In the genomic region with DNA sequence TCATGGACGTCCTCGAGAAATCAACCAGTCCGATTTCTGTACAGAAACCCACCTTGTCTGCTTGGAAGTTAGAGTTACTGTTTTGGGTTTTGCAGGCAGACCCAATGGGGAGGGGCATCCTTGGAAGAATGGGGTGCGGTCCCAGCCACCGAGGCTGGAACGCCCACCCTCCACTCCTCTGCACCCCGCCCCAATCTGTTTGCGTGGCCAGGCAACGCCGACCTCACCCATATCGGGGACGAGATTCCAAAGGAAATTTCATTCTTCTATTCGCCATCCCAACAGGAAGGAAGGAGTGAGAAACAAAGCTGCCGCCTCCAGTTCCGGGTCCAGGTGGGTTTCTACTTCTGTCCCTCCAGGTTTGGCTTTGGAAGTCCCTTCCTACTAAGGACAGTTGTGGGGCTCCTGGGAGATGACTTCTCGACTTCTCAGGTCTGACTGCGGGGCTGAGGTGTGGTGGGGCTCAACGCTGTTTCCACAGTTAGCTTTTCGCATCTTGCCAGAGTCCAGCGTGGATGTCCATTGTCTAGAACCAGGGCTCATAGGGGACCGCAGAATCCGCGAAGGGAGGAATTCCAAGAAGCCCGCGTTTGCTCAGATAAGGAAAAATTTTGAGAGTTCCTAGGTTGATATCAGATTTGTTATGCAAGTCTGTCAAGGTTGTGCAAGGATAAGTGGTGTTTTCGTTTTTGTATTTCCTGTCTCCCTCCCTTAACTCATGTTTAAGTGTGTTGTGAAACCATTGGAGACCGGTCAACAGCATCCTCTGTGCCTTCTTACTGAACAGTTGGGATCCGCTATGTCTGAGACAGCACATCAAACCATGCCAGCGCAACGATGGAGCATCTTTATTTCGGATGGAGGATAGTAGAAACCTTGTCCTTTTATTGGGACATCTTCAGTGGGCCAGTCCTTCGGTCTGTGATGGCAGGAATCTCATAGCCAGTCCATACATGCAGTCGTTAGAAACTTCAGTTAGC, we compare ENCODE assay signal across 8 mouse cellular contexts. TPM values are rescaled to one million over a fixed set of nuclear protein-coding genes. Genes with fewer than 3 reads are reported as not detected.
DNase-seq lines count a peak whose midpoint lies in the region; ATAC-seq and TF ChIP-seq lines count a peak whose summit lies in the region.

Rnase4 (plus strand) TSS at position 157 of the 980 bp plus-strand sequence.
Ang (plus strand) TSS at position 230 of the 980 bp plus-strand sequence.

- H3K4me1 ChIP-seq in bone marrow macrophage, adult 2 months (ENCODE audit: control insufficient read depth, insufficient read depth, low read length): peaks cover 23% of the 10 kb centered on the region
- H3K4me1 ChIP-seq in forebrain, embryonic 14.5 days (ENCODE audit: control insufficient read depth, insufficient read depth, low read length): no peaks in the 10 kb centered on the region

- no peak for TF ChIP-seq POLR2A in bone marrow macrophage, adult 2 months (IDR thresholded peaks at IDR 0.05; ENCODE audit: borderline replicate concordance, low read depth, low read length)

- peak within 1 kb of the TSS; percentile 96 for H3K27ac ChIP-seq in bone marrow macrophage, adult 2 months (ENCODE audit: insufficient read depth, low read depth, low read length)
- H3K27ac ChIP-seq in forebrain, embryonic 14.5 days (ENCODE audit: low read depth, low read length): peak within 1 kb of the TSS; percentile 66

- no peaks in the 10 kb centered on the region for H3K36me3 ChIP-seq in forebrain, embryonic 14.5 days (ENCODE audit: control insufficient read depth, insufficient read depth, low read length)

- no peak for TF ChIP-seq CTCF in bone marrow macrophage, adult 2 months (IDR thresholded peaks at IDR 0.05; ENCODE audit: low read depth, low read length)

- ATAC-seq in forebrain, embryonic 14.5 days: 0 out of 2 replicates have a peak, but pooled peaks have one; percentile 11
- peak; percentile 15 for ATAC-seq in megakaryocyte progenitor cell, adult 5-6 weeks (replicated peaks; ENCODE audit: poor library complexity)

- 6% methylated on average over 33 of the region's 33 CpGs for WGBS in forebrain, embryonic 14.5 days

- H3K4me2 ChIP-seq in forebrain, embryonic 14.5 days (ENCODE audit: low read length): peak within 1 kb of the TSS; percentile 63

- H3K27me3 ChIP-seq in forebrain, embryonic 14.5 days (replicated peaks; ENCODE audit: control insufficient read depth, insufficient read depth, low read length): no peaks in the 10 kb centered on the region

- peak; percentile 58 for DNase-seq in embryo, embryonic 10 days (ENCODE audit: low spot score)
- no peak for DNase-seq in embryo, embryonic 9.5 days (ENCODE audit: extremely low spot score)
- peak; percentile 51 for DNase-seq in forebrain, embryonic 14.5 days (ENCODE audit: low spot score)
- DNase-seq in heart, postnatal 36 days: peak; percentile 68 to 78
- peak; percentile 32 for DNase-seq in left cerebral cortex, postnatal 4 days
- DNase-seq in spleen, postnatal 36 days (ENCODE audit: low spot score in 2 of 2): peak; percentile 3 to 15

- H3K4me3 ChIP-seq in bone marrow macrophage, adult 2 months (ENCODE audit: insufficient read depth, low read length): peak within 1 kb of the TSS; percentile 86
- H3K4me3 ChIP-seq in forebrain, embryonic 14.5 days (ENCODE audit: low read depth, low read length): peak within 1 kb of the TSS; percentile 57

- H3K9ac ChIP-seq in forebrain, embryonic 14.5 days (ENCODE audit: low read length): peak within 1 kb of the TSS; percentile 56

- H3K9me3 ChIP-seq in forebrain, embryonic 14.5 days (replicated peaks; ENCODE audit: control insufficient read depth, low read length): no peaks in the 10 kb centered on the region

- intact Hi-C loops in heart, postnatal 36 days (cut with DNase I): loop anchor here (2.0 kb wide), 1 partner anchor 290 kb away; no protein-coding TSS in a partner anchor
- intact Hi-C loops in left cerebral cortex, postnatal 4 days (cut with DNase I): no loop called here

RNA-seq across cellular contexts. Expression of gene Rnase4, which starts in this region (rescaled TPM):
- 164 and 169 TPM in 2 replicates for polyA plus RNA-seq in bone marrow macrophage, adult 2 months (2012; ENCODE audit: insufficient read depth, insufficient read length, missing spikeins)
- 11.5 and 14.2 TPM in 2 replicates for polyA plus RNA-seq in forebrain, embryonic 14.5 days (2014; fragmentation: Nextera tagmentation; extraction: Ambion mirVana)
- total RNA-seq in heart, postnatal 36 days (2021): 10 to 100 TPM; 58.7 to 61.0 TPM
- 10 to 100 TPM; 10.3 to 11.0 TPM for total RNA-seq in left cerebral cortex, postnatal 4 days (2021)
- 4.8 and 7.1 TPM in 2 replicates for total RNA-seq in megakaryocyte progenitor cell, adult 5-6 weeks (2015)
- 1.7 and 2.4 TPM in 2 replicates for total RNA-seq in megakaryocyte progenitor cell, adult 5-6 weeks (2017)

RNA-seq across cellular contexts. Expression of gene Ang, which starts in this region (rescaled TPM):
- 31.9 and 39.4 TPM in 2 replicates for polyA plus RNA-seq in bone marrow macrophage, adult 2 months (2012; ENCODE audit: insufficient read depth, insufficient read length, missing spikeins)
- 2.2 and 2.8 TPM in 2 replicates for polyA plus RNA-seq in forebrain, embryonic 14.5 days (2014; fragmentation: Nextera tagmentation; extraction: Ambion mirVana)
- total RNA-seq in heart, postnatal 36 days (2021): 1 to 10 TPM; 7.7 to 9.5 TPM
- 1 to 10 TPM; 2.1 TPM for total RNA-seq in left cerebral cortex, postnatal 4 days (2021)
- total RNA-seq in megakaryocyte progenitor cell, adult 5-6 weeks (2015): 1.8 and 2.0 TPM in 2 replicates
- total RNA-seq in megakaryocyte progenitor cell, adult 5-6 weeks (2017): 1.3 and 1.4 TPM in 2 replicates

Comparison
In these comparisons a context has a peak if more than half of its experiments do, and no peak if none do; other contexts are left out.
1. RNA of gene Rnase4 (total RNA-seq): 58.7 to 61.0 TPM in heart, postnatal 36 days; 10.3 to 11.0 TPM in left cerebral cortex, postnatal 4 days and 1.7 to 7.1 TPM in megakaryocyte progenitor cell, adult 5-6 weeks; every median in the first group is over 4 times any median in the second.
2. RNA of gene Rnase4 (polyA plus RNA-seq): 164 to 169 TPM in bone marrow macrophage, adult 2 months; 11.5 to 14.2 TPM in forebrain, embryonic 14.5 days; every median in the first group is over 10 times any median in the second.